Mouse (Mus musculus) right cerebral cortex, postnatal 36 days (tissue): ENCODE measurements around the gene Fam229b.

ENCODE experiments used
- DNase-seq, 2 experiments: peaks; one replicate each; pipeline ENCODE4 v3.0.0; 2022; ENCODE audit warnings: low spot score in 2 of 2, mixed read lengths in 1 of 2

Fam229b gene

DNA sequence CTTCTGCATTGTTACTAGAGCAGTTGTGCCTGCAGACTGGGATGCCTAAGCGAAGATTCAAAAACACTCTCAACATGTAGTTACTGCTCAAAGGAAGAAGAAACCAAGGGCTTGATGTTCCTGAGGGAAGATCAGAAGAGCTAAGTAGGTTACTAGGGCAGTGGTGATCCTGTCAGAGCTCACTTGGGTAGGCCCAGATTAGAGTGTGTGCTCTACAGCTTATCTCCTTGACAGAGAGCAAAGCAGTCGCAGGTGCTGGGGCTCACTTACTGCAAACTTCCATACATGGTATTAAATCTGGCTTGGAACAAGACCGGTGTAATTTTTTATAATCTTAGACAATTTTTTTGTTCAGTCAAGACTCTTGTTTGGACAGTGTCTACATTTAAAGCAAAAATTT lies 4.1 kb upstream of the Fam229b start:
- no peak for DNase-seq

DNA sequence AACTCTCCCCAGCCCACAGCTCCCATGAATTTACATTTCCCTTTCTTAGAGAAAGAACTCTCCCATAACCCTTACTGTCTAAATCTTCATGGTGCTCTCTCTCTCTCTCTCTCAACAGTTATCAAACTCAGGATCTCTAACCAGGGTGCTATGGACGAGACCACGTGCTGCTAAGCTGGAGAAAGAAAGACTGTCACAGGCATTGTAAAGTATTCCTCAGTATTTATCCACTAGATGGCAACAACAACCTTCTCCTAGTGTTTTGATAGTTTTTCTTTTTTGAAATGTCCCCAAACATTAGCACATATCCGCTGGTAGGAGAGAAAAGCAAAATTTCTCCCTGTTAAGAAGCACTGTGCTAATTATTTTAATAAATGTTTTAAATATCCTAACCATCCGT lies 12.3 kb downstream of the Fam229b start:
- DNase-seq: no peak

DNA sequence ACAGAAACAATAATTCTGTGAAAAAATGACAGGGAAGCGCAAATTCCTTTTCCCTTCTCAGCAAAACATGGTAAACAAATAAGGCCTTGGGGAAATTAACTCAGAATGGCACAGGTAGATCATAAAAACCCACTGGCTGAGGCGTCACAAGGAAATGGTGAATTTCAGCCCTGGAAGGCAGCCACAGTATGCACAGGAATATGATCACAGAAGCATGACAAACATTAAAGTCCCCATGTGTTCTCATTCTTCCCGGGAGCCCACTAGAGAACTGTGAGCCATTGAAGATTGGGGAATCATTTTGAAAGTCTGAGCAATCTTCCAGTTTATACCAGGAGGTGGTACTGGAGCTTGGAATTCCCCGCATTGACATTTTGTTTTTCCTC lies 24.2 kb downstream of the Fam229b start:
- no peak for DNase-seq

DNA sequence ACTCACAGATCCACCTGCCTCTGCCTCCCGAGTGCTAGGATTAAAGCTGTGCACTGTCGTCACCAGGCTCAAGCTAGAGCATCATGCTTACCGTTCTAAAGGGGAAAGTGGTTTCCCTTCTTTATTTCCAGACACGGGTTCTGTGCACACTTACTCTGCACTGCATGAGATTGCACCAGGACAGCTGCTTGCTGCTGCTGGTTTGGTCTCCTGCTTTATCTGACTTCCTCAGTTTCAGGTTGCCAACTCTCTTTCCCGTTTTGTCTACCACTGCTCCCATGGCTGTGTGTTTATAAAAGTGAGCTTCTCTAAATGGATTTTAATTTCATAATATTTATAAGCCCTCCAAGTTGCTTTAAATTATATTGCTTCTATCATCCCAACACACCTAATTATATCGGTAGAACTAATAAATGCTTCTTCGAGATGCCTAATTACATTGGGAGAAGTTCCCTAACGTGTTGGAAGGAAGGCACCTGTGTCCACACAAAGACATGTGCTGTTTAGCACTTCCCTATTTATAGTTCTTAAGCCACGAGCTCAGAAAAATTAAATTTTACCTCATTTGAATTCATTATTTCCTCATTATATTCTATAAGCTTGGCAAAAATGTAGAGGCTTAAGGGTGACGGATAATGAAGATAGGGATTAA lies 24.8 kb downstream of the Fam229b start:
- no peak for DNase-seq

DNA sequence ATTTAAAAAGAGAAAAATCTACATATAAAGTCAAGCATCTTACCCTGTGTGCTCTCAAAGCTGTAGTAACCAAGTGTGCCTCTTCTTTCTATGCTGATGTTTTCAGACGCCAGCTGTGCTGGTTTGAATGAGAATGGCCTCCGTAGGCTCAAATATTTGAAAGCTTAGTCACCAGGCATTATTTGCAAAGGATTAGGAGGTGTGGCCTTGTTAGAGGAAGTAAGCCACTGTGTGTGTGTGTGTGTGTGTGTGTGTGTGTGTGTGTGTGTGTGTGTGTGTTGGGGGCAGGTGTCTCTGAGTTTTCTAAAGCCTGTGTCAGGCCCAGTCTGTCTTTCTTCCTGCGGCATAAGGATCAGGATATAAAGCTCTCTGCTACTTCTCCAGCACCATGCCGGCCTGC lies 26.8 kb downstream of the Fam229b start:
- no peak for DNase-seq

DNA sequence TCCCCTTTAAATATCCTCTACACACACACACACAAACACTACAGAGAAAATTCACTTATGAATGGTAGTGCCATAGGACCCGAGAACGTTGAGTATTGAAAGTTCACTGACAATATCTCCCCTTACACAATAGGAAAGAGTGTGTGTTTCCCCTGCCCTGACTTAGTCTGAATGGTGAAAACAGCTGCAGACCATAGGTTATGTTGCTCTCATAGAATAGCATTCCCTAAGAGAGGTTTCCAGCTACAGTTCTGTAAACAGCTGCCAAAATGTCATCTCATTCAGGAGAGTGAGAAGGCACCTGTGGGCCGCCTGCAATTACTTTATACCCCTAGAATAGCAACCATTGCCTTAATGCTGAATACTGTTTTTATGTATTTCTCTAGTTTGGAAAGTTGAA lies 27.3 kb downstream of the Fam229b start:
- no peak for DNase-seq

DNA sequence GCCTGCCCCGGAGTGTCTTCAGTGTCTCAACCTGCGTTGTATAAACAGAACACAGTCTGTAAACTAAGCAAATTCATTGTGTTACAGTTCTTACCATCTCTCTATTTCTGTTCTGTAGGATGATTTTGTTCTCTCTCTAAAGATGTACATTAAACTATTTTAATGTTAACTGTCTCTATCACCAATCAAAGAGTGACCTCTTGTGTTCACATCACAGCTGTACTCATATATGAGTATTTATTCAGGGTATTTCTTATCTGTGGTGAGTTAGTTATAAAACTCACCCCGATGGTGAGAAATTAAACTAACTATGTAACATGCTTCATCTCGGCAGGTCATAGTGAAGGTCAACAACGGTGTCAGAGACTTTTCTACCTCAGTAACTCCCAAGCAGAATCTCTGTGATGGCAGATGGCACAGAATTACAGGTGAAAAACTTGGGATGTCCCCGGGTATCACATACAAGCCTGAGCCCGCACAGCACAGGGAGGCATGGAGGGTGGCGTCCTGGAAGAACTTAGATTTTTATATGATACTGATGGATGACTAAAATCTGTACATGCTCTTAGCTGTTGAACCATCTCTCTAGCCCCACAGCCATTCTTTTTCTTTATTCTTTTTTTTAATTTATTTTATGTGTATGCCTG lies 28.8 kb downstream of the Fam229b start:
- no peak for DNase-seq

DNA sequence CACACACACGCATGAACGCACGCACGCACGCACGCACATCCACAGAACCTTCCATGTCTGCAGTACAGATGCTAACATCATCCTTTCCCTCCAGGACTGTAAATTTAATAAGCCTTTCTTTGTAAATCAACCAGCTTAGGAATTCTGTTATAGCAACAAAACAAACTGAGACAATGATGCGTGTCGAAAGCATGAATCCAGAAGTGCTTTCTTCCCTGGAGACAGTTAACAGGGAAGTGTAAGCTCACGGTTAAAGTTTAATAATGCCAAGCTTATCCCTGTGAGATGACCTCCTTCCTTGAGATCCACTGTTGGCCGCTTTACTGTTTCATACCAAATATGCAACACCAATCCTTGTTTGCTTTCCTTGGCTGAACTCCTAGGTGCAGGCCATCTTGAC lies 35.0 kb downstream of the Fam229b start:
- DNase-seq: no peak

DNA sequence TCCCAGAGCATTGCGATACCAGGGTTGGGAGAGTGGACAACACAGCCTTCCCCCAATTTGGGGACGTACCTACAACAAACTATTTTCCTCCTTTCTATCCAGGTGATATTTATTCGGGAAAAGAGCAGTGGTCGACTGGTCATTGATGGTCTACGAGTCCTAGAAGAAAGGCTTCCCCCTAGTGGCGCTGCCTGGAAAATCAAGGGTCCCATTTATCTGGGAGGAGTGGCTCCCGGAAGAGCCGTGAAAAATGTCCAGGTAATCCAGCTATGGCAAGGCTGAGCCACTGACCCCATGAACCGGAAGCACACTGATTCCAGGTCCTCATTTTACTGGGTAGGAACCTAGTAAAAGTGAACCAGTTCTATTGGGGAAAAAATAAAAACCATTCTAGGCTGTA lies 36.7 kb downstream of the Fam229b start:
- no peak for DNase-seq

DNA sequence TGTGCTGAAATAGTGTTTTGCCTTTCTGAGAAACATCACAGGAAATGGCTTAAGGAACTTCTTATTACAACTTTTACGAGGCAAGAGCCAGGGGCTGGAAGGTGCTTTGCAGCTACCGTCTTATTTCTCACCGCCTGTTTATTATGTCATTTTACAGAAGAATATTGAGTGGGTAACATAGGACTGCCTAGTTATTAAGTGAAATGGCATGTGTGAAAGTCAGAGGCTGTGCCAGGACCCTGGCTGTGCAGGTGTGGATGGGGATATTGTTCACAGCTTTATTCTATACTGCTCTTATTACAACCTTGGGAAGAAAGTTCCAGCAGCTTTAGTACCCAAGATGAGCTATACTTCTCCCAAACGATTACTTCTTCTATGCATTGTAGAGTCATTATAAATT lies 61.7 kb downstream of the Fam229b start:
- no peak for DNase-seq
